Mouse (Mus musculus) small intestine, adult 2 months (tissue): Measurements from ENCODE around the gene Gm13698. TPM values are rescaled to one million over a fixed set of nuclear protein-coding genes. Genes with fewer than 3 reads are reported as not detected.
"Not testable (repeated sequence)": the region's sequence is repeated elsewhere in the genome, so short reads cannot be mapped to it uniquely, and the experiment has no call there.

Source experiments
- H3K27ac ChIP-seq: fragments of 200-500 bp; 2 replicates; pipeline ENCODE4 v1.5.1; 2012; ENCODE audit warnings: low read depth, low read length, control low read depth, inconsistent platforms; ENCODE audit not compliant: insufficient read depth
- H3K27me3 ChIP-seq: fragments of 200-500 bp; 2 replicates; pipeline ENCODE4 v1.6.1; 2012; ENCODE audit warnings: mild to moderate bottlenecking, moderate library complexity, low read length, inconsistent platforms; ENCODE audit not compliant: control insufficient read depth, insufficient read depth
- H3K36me3 ChIP-seq: fragments of 200-500 bp; 2 replicates; pipeline ENCODE4 v1.6.1; 2012; ENCODE audit warnings: mild to moderate bottlenecking, low read length, control low read depth, inconsistent platforms; ENCODE audit not compliant: control insufficient read depth, insufficient read depth
- H3K4me1 ChIP-seq: fragments of 200-500 bp; 2 replicates; pipeline ENCODE4 v1.6.1; 2012; ENCODE audit warnings: low read length, inconsistent platforms, mixed read lengths; ENCODE audit not compliant: control insufficient read depth, insufficient read depth, insufficient read length
- H3K4me3 ChIP-seq: fragments of 200-500 bp; 2 replicates; pipeline ENCODE4 v1.5.1; 2012; ENCODE audit warnings: low read depth, mild to moderate bottlenecking, control low read depth, inconsistent platforms, low read length, moderate library complexity
- WGBS: fragments of 180-500 bp; shearing (Covaris S2); methylation state at CpG from one replicate; pipeline ENCODE4 v1.1.7; 2018; 5-methylcytosine and 5-hydroxymethylcytosine counted together
- polyA plus RNA-seq: library from polyadenylated mRNA; depleted of rRNA; stranded (reverse); fragments of >200 nt; gene quantifications from 2 replicates; pipeline ENCODE4 v1.2.3, GENCODE M21; 2012; rRNA removed

The Gm13698 gene
- polyA plus RNA-seq, 1 experiment, result not detected

DNA sequence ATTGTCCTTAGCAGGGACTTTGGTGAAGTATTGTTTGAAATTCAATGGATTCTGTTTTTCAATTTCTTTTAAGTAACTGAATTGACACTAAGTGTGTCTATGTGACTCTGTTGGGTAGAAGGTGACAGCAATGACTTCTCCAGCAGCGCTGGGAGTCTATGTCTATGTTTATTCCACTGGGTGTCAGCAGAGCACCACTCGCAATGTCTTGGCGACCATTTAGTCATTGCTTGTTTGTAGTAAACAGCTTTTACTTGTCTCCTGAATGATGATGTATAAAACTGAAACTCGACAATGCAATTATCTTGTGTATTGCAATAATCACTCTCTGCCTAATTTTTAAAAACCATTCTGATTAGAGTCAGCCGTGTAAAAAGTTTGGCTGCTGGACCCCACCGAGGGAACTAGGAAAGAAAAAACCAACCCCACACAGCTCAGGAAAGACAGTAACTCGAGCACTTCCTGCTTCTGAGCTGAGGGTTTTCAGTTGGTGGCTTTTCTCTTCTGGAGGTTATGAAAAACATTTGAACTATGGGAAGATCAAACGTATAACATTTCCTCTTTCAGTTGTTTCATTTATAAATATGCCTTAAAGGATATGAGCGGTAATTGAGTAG lies 38.3 kb downstream of the Gm13698 start:
- not testable (repeated sequence) for H3K36me3 ChIP-seq, H3K27me3 ChIP-seq, H3K4me1 ChIP-seq, H3K27ac ChIP-seq, H3K4me3 ChIP-seq
- 40% methylated on average over 8 of the region's 9 CpGs for WGBS

DNA sequence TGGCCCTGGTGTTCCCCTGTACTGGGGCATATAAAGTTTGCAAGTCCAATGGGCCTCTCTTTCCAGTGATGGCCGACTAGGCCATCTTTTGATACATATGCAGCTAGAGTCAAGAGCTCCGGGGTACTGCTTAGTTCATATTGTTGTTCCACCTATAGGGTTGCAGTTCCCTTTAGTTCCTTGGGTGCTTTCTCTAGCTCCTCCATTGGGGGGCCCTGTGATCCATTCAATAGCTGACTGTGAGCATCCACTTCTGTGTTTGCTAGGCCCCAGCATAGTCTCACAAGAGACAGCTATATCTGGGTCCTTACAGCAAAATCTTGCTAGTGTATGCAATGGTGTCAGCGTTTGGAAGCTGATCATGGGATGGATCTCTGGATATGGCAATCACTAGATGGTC lies 39.0 kb downstream of the Gm13698 start:
- H3K4me1 ChIP-seq, H3K36me3 ChIP-seq, H3K27me3 ChIP-seq, H3K4me3 ChIP-seq, H3K27ac ChIP-seq: not testable (repeated sequence)
- WGBS, result 66% methylated on average over 3 of the region's 3 CpGs

Other genes with a start within 250 kb of the Gm13698 start
- gene Itgav, start 231.3 kb upstream of the Gm13698 start, polyA plus RNA-seq, result 36.1 and 43.9 TPM in 2 replicates
- gene Fam171b, start 143.1 kb upstream of the Gm13698 start, polyA plus RNA-seq, result 0.14 and 0.39 TPM in 2 replicates
- not detected in 2 replicates for gene Zswim2, start 14.5 kb upstream of the Gm13698 start, polyA plus RNA-seq
- gene Gm13693, start 5.8 kb downstream of the Gm13698 start, polyA plus RNA-seq, result not detected in 2 replicates
- gene Gm13695, start 11.6 kb downstream of the Gm13698 start, polyA plus RNA-seq, result not detected in 2 replicates
- gene Gm13696, start 17.4 kb downstream of the Gm13698 start, polyA plus RNA-seq, result not detected in 2 replicates
- gene Gm13694, start 23.2 kb downstream of the Gm13698 start, polyA plus RNA-seq, result not detected in 2 replicates
- gene Gm13697, start 29.1 kb downstream of the Gm13698 start, polyA plus RNA-seq, result not detected in 2 replicates
- gene Gm13691, start 34.9 kb downstream of the Gm13698 start, polyA plus RNA-seq, result not detected in 2 replicates